Mouse (Mus musculus): Measurements from ENCODE around the gene Rbm4b. TPM values are rescaled to one million over a fixed set of nuclear protein-coding genes. Genes with fewer than 3 reads are reported as not detected.
"Not testable (repeated sequence)": the region's sequence is repeated elsewhere in the genome, so short reads cannot be mapped to it uniquely, and the experiment has no call there.

Gene Rbm4b
- polyA plus RNA-seq, 1 experiment from 2014 or later, result 112 TPM

DNA sequence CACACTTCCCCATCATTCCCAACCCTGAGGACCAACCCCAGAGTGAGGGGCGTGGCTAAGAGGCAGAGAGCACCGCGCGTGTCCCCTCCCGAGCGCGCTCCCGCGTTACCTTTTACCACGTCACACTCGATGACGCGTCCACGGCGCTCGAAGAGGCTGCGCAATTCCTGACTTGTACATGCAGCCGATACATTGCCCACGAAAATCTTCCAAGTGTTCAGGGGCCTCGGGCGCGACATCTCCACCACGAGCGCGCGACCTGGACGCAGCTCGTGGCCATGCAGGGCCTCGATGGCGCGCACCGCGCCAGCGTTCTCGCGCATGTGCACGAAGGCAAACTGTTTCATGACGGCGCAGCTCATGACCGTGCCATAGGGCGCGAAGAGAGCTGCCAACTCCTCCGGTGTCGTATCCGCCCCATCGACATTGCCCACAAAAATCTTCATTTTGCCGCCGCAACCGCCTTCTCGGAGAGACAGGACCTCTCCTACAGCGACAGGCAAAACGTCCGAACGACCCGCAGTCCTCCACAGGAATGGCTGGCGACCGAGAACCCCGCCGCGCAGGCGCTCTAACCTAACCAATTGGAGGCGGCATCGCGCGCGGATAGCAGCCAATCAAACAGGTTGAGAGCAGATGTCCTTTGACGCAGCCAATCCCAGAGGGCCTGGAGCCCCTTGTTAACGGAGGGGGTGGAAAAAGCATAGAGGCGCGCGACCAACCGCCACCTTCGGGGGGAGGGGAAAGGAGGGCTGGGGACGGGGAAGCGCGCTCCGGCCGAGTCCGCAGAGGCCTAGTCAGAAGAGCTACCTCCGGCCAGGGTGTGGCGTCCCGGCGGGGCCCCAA lies 55.0 kb downstream of the Rbm4b start, which contains the start of the genes Gm21992 and Rbm14:
Gene Gm21992, minus strand, starts transcription at position 550 of the 846 bp plus-strand sequence.
Gene Rbm14, minus strand, starts transcription at position 572 of the 846 bp plus-strand sequence.
- H3K27ac ChIP-seq, result peak within 1 kb of the TSS; percentile 94
- under 1% methylated on average over 83 of the region's 83 CpGs for WGBS
- ATAC-seq (ENCODE audit: insufficient number of reproducible peaks, insufficient read depth, low FRiP score, low TSS enrichment), result peak; percentile 98
- H3K4me1 ChIP-seq, result peaks cover 25% of the 10 kb centered on the region
- peak within 1 kb of the TSS; percentile 80 for H3K9ac ChIP-seq
- no peaks in the 10 kb centered on the region for H3K36me3 ChIP-seq
- no peaks in the 10 kb centered on the region for H3K27me3 ChIP-seq
- H3K4me2 ChIP-seq (replicated peaks), result peak within 1 kb of the TSS; percentile 89
- H3K9me3 ChIP-seq, result no peaks in the 10 kb centered on the region
- H3K4me3 ChIP-seq, result peak within 1 kb of the TSS; percentile 92

DNA sequence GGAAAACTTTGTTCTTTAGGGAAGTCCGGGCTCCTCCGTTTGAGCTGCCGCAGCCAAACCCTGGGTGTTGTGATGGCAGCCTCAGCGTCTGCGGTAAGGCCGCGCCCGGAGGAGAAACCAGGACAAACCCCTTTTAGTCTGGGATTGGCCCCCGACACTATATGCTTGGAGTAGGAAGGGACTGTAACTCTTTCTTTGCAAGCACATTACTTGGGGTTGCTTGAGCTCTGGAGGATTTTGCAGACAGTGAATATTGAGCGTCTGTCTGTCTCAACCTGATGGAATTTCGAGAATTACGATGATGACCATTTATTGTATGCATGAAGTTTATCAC lies 55.6 kb downstream of the Rbm4b start:
- peak overlapping the region; percentile 94 for H3K27ac ChIP-seq
- H3K9ac ChIP-seq, result peak overlapping the region; percentile 75
- ATAC-seq (ENCODE audit: insufficient number of reproducible peaks, insufficient read depth, low FRiP score, low TSS enrichment), result peak; percentile 47; the same call in 1 of the 2 replicates
- peaks cover 25% of the 10 kb centered on the region for H3K4me1 ChIP-seq
- no peaks in the 10 kb centered on the region for H3K9me3 ChIP-seq
- no peaks in the 10 kb centered on the region for H3K36me3 ChIP-seq
- H3K27me3 ChIP-seq, result no peaks in the 10 kb centered on the region
- WGBS, result 5% methylated on average over 12 of the region's 12 CpGs
- peak overlapping the region; percentile 89 for H3K4me2 ChIP-seq (replicated peaks)
- H3K4me3 ChIP-seq, result peak overlapping the region; percentile 92

DNA sequence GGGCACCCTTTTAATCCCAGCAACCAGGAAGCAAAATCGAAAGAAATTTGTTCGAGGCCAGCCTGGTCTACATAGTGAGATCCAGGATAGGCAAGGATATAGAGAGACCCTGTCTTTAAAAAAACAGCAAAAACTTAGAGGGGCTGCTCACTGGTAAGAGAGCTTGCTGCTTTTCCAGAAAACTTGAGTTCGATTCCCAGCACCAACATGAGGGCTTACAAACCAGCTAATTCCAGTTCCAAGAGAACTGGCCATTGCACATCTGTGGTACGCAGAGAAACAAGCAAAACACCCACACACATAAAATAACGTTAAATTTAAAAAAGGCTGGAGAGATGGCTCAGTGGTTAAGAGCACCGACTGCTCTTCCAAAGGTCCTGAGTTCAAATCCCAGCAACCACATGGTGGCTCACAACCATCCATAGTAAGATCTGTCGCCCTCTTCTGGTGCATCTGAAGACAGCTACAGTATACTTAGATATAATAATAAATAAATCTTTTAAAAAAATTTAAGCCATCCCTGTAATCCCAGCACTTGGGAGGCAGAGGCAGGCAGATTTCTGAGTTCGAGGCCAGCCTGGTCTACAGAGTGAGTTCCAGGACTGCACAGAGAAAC lies 56.1 kb downstream of the Rbm4b start:
- H3K36me3 ChIP-seq; ATAC-seq (ENCODE audit: insufficient number of reproducible peaks, insufficient read depth, low FRiP score, low TSS enrichment); H3K9me3 ChIP-seq; H3K27me3 ChIP-seq: not testable (repeated sequence)
- H3K9ac ChIP-seq, result peak overlapping the region; percentile 75
- H3K4me1 ChIP-seq, result peaks cover 25% of the 10 kb centered on the region
- 76% methylated on average over 8 of the region's 8 CpGs for WGBS
- H3K4me2 ChIP-seq (replicated peaks), result peak overlapping the region; percentile 89
- peak overlapping the region; percentile 92 for H3K4me3 ChIP-seq
- peak overlapping the region; percentile 94 for H3K27ac ChIP-seq

- no peaks in the 10 kb centered on the region for H3K27me3 ChIP-seq
- ATAC-seq (ENCODE audit: insufficient number of reproducible peaks, insufficient read depth, low FRiP score, low TSS enrichment), result no peak
- no peaks in the 10 kb centered on the region for H3K36me3 ChIP-seq
- no peak overlapping the region for H3K4me3 ChIP-seq
- no peak overlapping the region for H3K4me2 ChIP-seq (replicated peaks)
- no peaks in the 10 kb centered on the region for H3K9me3 ChIP-seq
- H3K9ac ChIP-seq, result no peak overlapping the region
- H3K4me1 ChIP-seq, result peaks cover 19% of the 10 kb centered on the region
- H3K27ac ChIP-seq, result no peak overlapping the region
- WGBS, result 76% methylated on average over 5 of the region's 6 CpGs
Measured at GRCm38 (mm10) chr19:4813015-4813414, 56.7 kb downstream of the Rbm4b start.

Other genes starting within 250 kb of the Rbm4b start
- gene Pcx, start 246.0 kb upstream of the Rbm4b start, polyA plus RNA-seq (2016; fragmentation: Nextera tagmentation; extraction: Ambion mirVana), result 30.6 and 32.1 TPM in 2 replicates
- 15.1 and 16.3 TPM in 2 replicates for gene Lrfn4, start 140.8 kb upstream of the Rbm4b start, polyA plus RNA-seq (2016; fragmentation: Nextera tagmentation; extraction: Ambion mirVana)
- gene Rce1, start 130.9 kb upstream of the Rbm4b start, polyA plus RNA-seq (2016; fragmentation: Nextera tagmentation; extraction: Ambion mirVana), result 64.6 and 67.9 TPM in 2 replicates
- 4.7 and 7.7 TPM in 2 replicates for gene Gm960, start 57.8 kb upstream of the Rbm4b start, polyA plus RNA-seq (2016; fragmentation: Nextera tagmentation; extraction: Ambion mirVana)
- 5.2 and 6.1 TPM in 2 replicates for gene Sptbn2, start 45.3 kb upstream of the Rbm4b start, polyA plus RNA-seq (2016; fragmentation: Nextera tagmentation; extraction: Ambion mirVana)
- 86.8 and 89.3 TPM in 2 replicates for gene Rbm4, start 37.4 kb downstream of the Rbm4b start, polyA plus RNA-seq (2016; fragmentation: Nextera tagmentation; extraction: Ambion mirVana)
- 34.2 and 45.1 TPM in 2 replicates for gene Gm21992, start 55.1 kb downstream of the Rbm4b start, polyA plus RNA-seq (2016; fragmentation: Nextera tagmentation; extraction: Ambion mirVana)
- gene Rbm14, start 55.1 kb downstream of the Rbm4b start, polyA plus RNA-seq (2016; fragmentation: Nextera tagmentation; extraction: Ambion mirVana), result 104 and 110 TPM in 2 replicates
- 53.8 and 57.3 TPM in 2 replicates for gene Ccs, start 82.8 kb downstream of the Rbm4b start, polyA plus RNA-seq (2016; fragmentation: Nextera tagmentation; extraction: Ambion mirVana)
- gene Ccdc87, start 82.9 kb downstream of the Rbm4b start, polyA plus RNA-seq (2016; fragmentation: Nextera tagmentation; extraction: Ambion mirVana), result 0.18 and 0.24 TPM in 2 replicates
- gene Ctsf, start 98.6 kb downstream of the Rbm4b start, polyA plus RNA-seq (2016; fragmentation: Nextera tagmentation; extraction: Ambion mirVana), result 37.6 and 45.1 TPM in 2 replicates
- 6.0 and 6.8 TPM in 2 replicates for gene Actn3, start 121.4 kb downstream of the Rbm4b start, polyA plus RNA-seq (2016; fragmentation: Nextera tagmentation; extraction: Ambion mirVana)
- 12.0 and 12.1 TPM in 2 replicates for gene Zdhhc24, start 122.2 kb downstream of the Rbm4b start, polyA plus RNA-seq (2016; fragmentation: Nextera tagmentation; extraction: Ambion mirVana)
- 5.6 and 5.7 TPM in 2 replicates for gene Bbs1, start 150.1 kb downstream of the Rbm4b start, polyA plus RNA-seq (2016; fragmentation: Nextera tagmentation; extraction: Ambion mirVana)
- 144 and 147 TPM in 2 replicates for gene Dpp3, start 171.8 kb downstream of the Rbm4b start, polyA plus RNA-seq (2016; fragmentation: Nextera tagmentation; extraction: Ambion mirVana)
- 3.2 and 3.7 TPM in 2 replicates for gene Peli3, start 186.6 kb downstream of the Rbm4b start, polyA plus RNA-seq (2016; fragmentation: Nextera tagmentation; extraction: Ambion mirVana)
- 141 and 142 TPM in 2 replicates for gene Mrpl11, start 205.7 kb downstream of the Rbm4b start, polyA plus RNA-seq (2016; fragmentation: Nextera tagmentation; extraction: Ambion mirVana)
- 0.08 TPM in 1 of 2 replicates, not detected in the other for gene Npas4, start 233.8 kb downstream of the Rbm4b start, polyA plus RNA-seq (2016; fragmentation: Nextera tagmentation; extraction: Ambion mirVana)

Data from embryonic facial prominence, embryonic 12.5 days (tissue).